Mouse (Mus musculus): ENCODE data around the gene Capn1. TPM values are rescaled to one million over a fixed set of nuclear protein-coding genes. Genes with fewer than 3 reads are reported as not detected.

Capn1 gene
- total and polyA plus RNA-seq, 3 experiments: 38.5 to 168 (median 55.5) TPM

DNA sequence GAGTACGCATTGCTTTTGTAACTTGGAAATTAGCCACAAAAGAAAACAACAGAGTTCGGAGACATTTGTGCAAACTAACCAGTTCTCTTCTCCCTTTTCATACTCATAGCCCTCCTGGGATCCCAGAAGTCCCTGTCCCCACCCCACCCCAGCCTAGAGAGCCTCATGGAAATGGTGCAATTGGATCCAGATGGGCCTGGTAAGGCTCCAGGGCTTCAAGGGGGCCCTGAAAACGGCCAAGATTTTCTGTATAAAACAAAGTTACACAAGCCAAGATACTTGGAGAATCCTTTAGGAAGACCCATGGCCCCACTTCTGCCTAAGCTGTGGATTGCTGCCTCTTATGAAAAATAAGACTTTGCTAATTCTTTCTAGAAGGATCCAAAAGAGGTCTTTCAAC lies 38.0 kb downstream of the Capn1 start:
- H3K4me1 ChIP-seq (ENCODE audit: insufficient read depth, low read depth, low read length): peaks cover 17% of the 10 kb centered on the region
- no peak for DNase-seq (ENCODE audit: low spot score)
- no peak for TF ChIP-seq TAL1 (conservative IDR thresholded peaks at IDR 0.05; ENCODE audit: low read depth, low read length)
- no peak for TF ChIP-seq CTCF (IDR thresholded peaks at IDR 0.05; ENCODE audit: low read depth, low read length)
- no peak for TF ChIP-seq POLR2AphosphoS5 (IDR thresholded peaks at IDR 0.05; ENCODE audit: insufficient replicate concordance, low read depth, low read length)
- no peak for TF ChIP-seq GATA2 (IDR thresholded peaks at IDR 0.05; ENCODE audit: borderline replicate concordance, low read depth, low read length)
- TF ChIP-seq GATA1 (IDR thresholded peaks at IDR 0.05; ENCODE audit: borderline replicate concordance, low read length): no peak
- H3K27me3 ChIP-seq (ENCODE audit: insufficient read depth, low read length): peaks cover 6% of the 10 kb centered on the region
- no peak overlapping the region for H3K4me3 ChIP-seq (ENCODE audit: low read depth, low read length)
- no peak for ATAC-seq (ENCODE audit: extremely low read depth, insufficient number of reproducible peaks, low FRiP score, poor library complexity, severe bottlenecking)
- no peaks in the 10 kb centered on the region for H3K36me3 ChIP-seq (replicated peaks)
- no peaks in the 10 kb centered on the region for H3K9me3 ChIP-seq (replicated peaks)

DNA sequence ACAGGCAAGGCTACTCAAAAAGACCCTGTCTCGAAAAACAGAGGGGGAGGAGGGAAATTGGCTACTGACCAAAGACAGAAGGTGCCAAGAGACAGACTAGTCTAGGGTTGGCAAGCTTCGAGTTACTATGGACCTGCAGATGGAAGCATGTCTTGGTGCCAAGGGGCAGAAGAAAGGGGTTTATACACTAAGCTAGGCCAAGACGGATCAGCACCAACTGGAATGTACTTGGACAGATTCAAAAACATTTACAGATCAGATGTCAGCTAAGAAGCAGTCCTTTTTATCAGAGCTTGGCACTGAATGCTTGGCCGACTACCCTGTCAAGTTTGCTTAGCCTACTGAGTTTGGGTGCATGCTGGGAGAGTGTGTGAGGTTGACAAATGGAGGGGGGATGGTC lies 40.0 kb downstream of the Capn1 start:
- no peak for TF ChIP-seq POLR2AphosphoS5 (IDR thresholded peaks at IDR 0.05; ENCODE audit: insufficient replicate concordance, low read depth, low read length)
- TF ChIP-seq TAL1 (conservative IDR thresholded peaks at IDR 0.05; ENCODE audit: low read depth, low read length): no peak
- TF ChIP-seq CTCF (IDR thresholded peaks at IDR 0.05; ENCODE audit: low read depth, low read length): no peak

DNA sequence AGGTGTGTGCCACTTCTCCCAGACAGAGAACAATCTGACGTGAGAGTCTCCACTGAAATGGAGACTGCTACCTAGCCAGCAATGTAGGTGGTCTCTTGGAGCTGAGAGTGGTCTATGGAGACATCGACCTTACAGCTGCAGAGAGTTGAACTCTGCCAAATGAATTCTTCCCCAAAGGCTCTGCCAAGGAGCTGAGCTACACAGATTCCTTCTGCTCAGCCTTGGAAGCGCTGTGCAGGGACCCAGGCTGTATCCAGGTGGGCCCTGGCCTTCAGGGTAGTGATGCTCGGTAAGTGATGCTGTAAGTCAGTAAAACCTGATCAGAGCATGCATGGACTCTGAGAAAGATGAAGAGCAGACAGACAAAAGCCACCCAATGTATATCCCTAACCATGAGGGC lies 40.6 kb downstream of the Capn1 start:
- H3K9me3 ChIP-seq (replicated peaks): no peaks in the 10 kb centered on the region
- no peaks in the 10 kb centered on the region for H3K36me3 ChIP-seq (replicated peaks)
- H3K4me3 ChIP-seq (ENCODE audit: low read depth, low read length): no peak overlapping the region
- TF ChIP-seq TAL1 (conservative IDR thresholded peaks at IDR 0.05; ENCODE audit: low read depth, low read length): no peak
- no peak for TF ChIP-seq POLR2AphosphoS5 (IDR thresholded peaks at IDR 0.05; ENCODE audit: insufficient replicate concordance, low read depth, low read length)
- TF ChIP-seq GATA2 (IDR thresholded peaks at IDR 0.05; ENCODE audit: borderline replicate concordance, low read depth, low read length): no peak
- no peak for TF ChIP-seq GATA1 (IDR thresholded peaks at IDR 0.05; ENCODE audit: borderline replicate concordance, low read length)
- no peak for TF ChIP-seq CTCF (IDR thresholded peaks at IDR 0.05; ENCODE audit: low read depth, low read length)
- no peak for ATAC-seq (ENCODE audit: extremely low read depth, insufficient number of reproducible peaks, low FRiP score, poor library complexity, severe bottlenecking)
- H3K4me1 ChIP-seq (ENCODE audit: insufficient read depth, low read depth, low read length): peaks cover 21% of the 10 kb centered on the region
- DNase-seq (ENCODE audit: low spot score): no peak
- H3K27me3 ChIP-seq (ENCODE audit: insufficient read depth, low read length): no peaks in the 10 kb centered on the region

More for the DNA sequence above, 40.0 kb downstream of the Capn1 start:
- Histone ChIP-seq H3K4me3 (ENCODE audit: low read depth, low read length) (no peak overlapping the region), H3K27me3 (ENCODE audit: insufficient read depth, low read length) (no peaks in the 10 kb centered on the region), H3K9me3 (replicated peaks) (no peaks in the 10 kb centered on the region), H3K4me1 (ENCODE audit: insufficient read depth, low read depth, low read length) (peaks cover 22% of the 10 kb centered on the region), H3K36me3 (replicated peaks) (no peaks in the 10 kb centered on the region)
- DNase-seq (ENCODE audit: low spot score) (no peak), ATAC-seq (ENCODE audit: extremely low read depth, insufficient number of reproducible peaks, low FRiP score, poor library complexity, severe bottlenecking) (no peak)

DNA sequence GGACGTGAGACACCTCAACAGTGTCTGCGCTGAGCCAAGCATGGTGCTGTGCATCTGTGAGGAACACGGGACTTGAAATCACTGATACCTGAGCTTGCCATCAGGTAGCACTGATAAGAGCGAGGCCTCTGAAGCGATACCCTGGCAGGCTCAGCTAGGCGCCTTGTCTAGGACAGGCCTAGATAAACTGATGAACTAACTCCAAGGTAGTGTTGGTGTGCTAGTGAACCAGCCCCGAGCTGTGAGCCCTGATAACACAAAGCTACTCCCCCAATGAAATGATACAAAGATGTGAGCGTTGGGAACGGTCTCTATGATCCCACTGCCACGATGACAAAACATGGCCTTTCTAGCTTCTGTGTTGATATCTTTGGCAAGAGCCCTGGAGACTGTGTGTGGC lies 48.0 kb downstream of the Capn1 start:
- Histone ChIP-seq H3K9me3 (replicated peaks) (no peaks in the 10 kb centered on the region), H3K36me3 (replicated peaks) (no peaks in the 10 kb centered on the region), H3K4me3 (ENCODE audit: low read depth, low read length) (peak overlapping the region; percentile 20; the same call in 1 of the 2 replicates), H3K4me1 (ENCODE audit: insufficient read depth, low read depth, low read length) (peaks cover 74% of the 10 kb centered on the region), H3K27me3 (ENCODE audit: insufficient read depth, low read length) (no peaks in the 10 kb centered on the region)
- TF ChIP-seq GATA2 (IDR thresholded peaks at IDR 0.05; ENCODE audit: borderline replicate concordance, low read depth, low read length): no peak
- TF ChIP-seq TAL1 (conservative IDR thresholded peaks at IDR 0.05; ENCODE audit: low read depth, low read length): peak; percentile 89
- ATAC-seq (ENCODE audit: extremely low read depth, insufficient number of reproducible peaks, low FRiP score, poor library complexity, severe bottlenecking): peak; percentile 69
- peak; percentile 54 for DNase-seq (ENCODE audit: low spot score)

DNA sequence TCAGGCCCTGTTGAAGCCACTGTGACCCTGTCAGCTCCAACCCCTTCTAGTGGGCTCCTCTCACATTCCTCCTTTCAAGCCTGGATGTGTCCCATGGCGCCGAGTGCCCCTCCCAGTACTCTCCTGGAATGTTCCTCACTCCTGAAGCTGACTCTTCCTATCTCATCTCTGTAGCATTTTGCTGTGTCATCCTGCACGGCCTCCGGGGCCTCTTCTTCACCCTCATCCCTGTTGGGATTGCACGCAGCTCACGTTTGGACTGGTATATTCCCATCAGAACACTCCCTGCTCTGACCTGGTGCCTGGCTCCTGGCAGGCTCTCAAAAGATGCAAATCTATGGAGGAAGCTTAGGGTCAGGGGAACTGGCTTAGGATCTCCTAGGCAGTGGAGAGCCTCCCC lies 48.9 kb downstream of the Capn1 start:
- DNase-seq (ENCODE audit: low spot score) (no peak), ATAC-seq (ENCODE audit: extremely low read depth, insufficient number of reproducible peaks, low FRiP score, poor library complexity, severe bottlenecking) (no peak)
- TF ChIP-seq GATA2 (IDR thresholded peaks at IDR 0.05; ENCODE audit: borderline replicate concordance, low read depth, low read length): no peak
- TF ChIP-seq TAL1 (conservative IDR thresholded peaks at IDR 0.05; ENCODE audit: low read depth, low read length): no peak
- TF ChIP-seq GATA1 (IDR thresholded peaks at IDR 0.05; ENCODE audit: borderline replicate concordance, low read length): no peak
- TF ChIP-seq CTCF (IDR thresholded peaks at IDR 0.05; ENCODE audit: low read depth, low read length): no peak
- no peak for TF ChIP-seq POLR2AphosphoS5 (IDR thresholded peaks at IDR 0.05; ENCODE audit: insufficient replicate concordance, low read depth, low read length)
- Histone ChIP-seq H3K9me3 (replicated peaks) (no peaks in the 10 kb centered on the region), H3K4me3 (ENCODE audit: low read depth, low read length) (peak overlapping the region; percentile 63; the same call in 1 of the 2 replicates), H3K36me3 (replicated peaks) (peaks cover 3% of the 10 kb centered on the region), H3K4me1 (ENCODE audit: insufficient read depth, low read depth, low read length) (peaks cover 74% of the 10 kb centered on the region), H3K27me3 (ENCODE audit: insufficient read depth, low read length) (no peaks in the 10 kb centered on the region)

DNA sequence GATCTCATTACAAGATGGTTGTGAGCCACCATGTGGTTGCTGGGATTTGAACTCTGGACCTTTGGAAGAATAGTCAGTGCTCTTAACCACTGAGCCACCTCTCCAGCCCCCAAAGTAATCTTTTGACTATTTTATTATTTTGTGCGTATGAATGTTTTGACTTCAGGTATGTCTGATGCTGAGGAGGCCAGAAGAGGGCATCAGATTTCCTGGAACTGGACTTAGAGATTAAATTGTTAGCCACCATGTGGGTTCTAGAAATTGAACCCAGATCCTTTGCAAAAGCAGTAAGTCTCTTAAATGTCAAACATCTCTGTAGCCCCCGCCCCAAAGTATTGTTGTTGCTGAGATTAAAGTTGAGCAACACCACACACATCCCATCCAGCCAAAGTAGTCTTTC lies 49.8 kb downstream of the Capn1 start:
- peaks cover 77% of the 10 kb centered on the region for H3K4me1 ChIP-seq (ENCODE audit: insufficient read depth, low read depth, low read length)
- TF ChIP-seq TAL1 (conservative IDR thresholded peaks at IDR 0.05; ENCODE audit: low read depth, low read length): no peak
- TF ChIP-seq GATA2 (IDR thresholded peaks at IDR 0.05; ENCODE audit: borderline replicate concordance, low read depth, low read length): no peak
- no peak for TF ChIP-seq GATA1 (IDR thresholded peaks at IDR 0.05; ENCODE audit: borderline replicate concordance, low read length)
- no peak for TF ChIP-seq POLR2AphosphoS5 (IDR thresholded peaks at IDR 0.05; ENCODE audit: insufficient replicate concordance, low read depth, low read length)
- TF ChIP-seq CTCF (IDR thresholded peaks at IDR 0.05; ENCODE audit: low read depth, low read length): no peak
- peaks cover 12% of the 10 kb centered on the region for H3K36me3 ChIP-seq (replicated peaks)
- no peaks in the 10 kb centered on the region for H3K27me3 ChIP-seq (ENCODE audit: insufficient read depth, low read length)
- ATAC-seq (ENCODE audit: extremely low read depth, insufficient number of reproducible peaks, low FRiP score, poor library complexity, severe bottlenecking) (no peak), DNase-seq (ENCODE audit: low spot score) (no peak)
- no peaks in the 10 kb centered on the region for H3K9me3 ChIP-seq (replicated peaks)
- H3K4me3 ChIP-seq (ENCODE audit: low read depth, low read length): no peak overlapping the region

DNA sequence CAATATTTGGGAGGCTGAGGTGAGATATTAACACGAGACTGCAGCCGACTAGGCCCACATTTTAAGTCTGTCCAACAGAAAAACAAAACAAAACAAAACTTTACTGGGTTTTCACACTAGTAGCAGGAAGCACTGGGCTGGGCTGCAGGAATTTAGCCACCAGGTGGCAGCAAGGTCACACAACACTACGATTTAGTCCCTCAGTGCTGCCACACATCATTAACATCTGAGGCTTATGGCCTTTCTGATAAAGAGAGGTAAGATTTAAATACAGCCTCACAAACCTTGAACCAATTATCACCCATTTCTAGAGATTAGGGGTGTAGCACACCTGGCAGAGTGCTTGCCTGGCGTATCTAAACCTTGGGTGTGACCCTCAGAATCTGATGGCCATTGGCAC lies 50.4 kb downstream of the Capn1 start:
- H3K4me1 ChIP-seq (ENCODE audit: insufficient read depth, low read depth, low read length): peaks cover 79% of the 10 kb centered on the region
- TF ChIP-seq TAL1 (conservative IDR thresholded peaks at IDR 0.05; ENCODE audit: low read depth, low read length) (peak; percentile 36; the same call in 1 of the 2 replicates), CTCF (IDR thresholded peaks at IDR 0.05; ENCODE audit: low read depth, low read length) (peak; percentile 86), GATA2 (IDR thresholded peaks at IDR 0.05; ENCODE audit: borderline replicate concordance, low read depth, low read length) (no peak), POLR2AphosphoS5 (IDR thresholded peaks at IDR 0.05; ENCODE audit: insufficient replicate concordance, low read depth, low read length) (no peak)
- no peak for ATAC-seq (ENCODE audit: extremely low read depth, insufficient number of reproducible peaks, low FRiP score, poor library complexity, severe bottlenecking)
- H3K9me3 ChIP-seq (replicated peaks): no peaks in the 10 kb centered on the region
- DNase-seq (ENCODE audit: low spot score): peak; percentile 58
- no peak overlapping the region for H3K4me3 ChIP-seq (ENCODE audit: low read depth, low read length)
- H3K27me3 ChIP-seq (ENCODE audit: insufficient read depth, low read length): no peaks in the 10 kb centered on the region
- H3K36me3 ChIP-seq (replicated peaks): peaks cover 18% of the 10 kb centered on the region

Data from G1E (cell line).